Mouse (Mus musculus): ENCODE measurements at regions not wholly inside any gene's neighbourhood (a gene's known extent, or its start where the extent isn't known, plus 50 kb on each side); places are given as distances from the start of the nearest gene placed in this dataset.
A peak's percentile ranks its signal among the peaks of the same experiment; 100 is the strongest.

DNA sequence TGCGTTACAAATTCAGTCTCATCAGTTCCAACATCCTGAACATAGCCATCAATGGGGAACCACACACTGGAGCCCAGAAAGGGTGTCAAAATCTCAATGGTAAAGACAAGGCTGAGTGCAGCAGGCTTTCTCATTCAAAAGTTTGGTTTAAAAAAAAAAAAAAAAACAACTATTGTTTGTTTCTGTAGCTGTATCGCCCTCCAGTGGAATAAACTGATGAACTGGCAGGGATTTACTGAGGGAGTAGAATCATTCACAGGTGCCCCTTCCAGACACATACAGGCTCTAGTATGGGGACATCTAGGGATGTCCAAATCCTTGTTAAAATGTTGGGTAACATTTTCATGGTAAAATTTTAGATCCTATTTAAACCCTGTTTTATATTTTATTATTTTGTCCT is 361.6 kb upstream of the Lmcd1 start:
- DNase-seq: no peak

DNA sequence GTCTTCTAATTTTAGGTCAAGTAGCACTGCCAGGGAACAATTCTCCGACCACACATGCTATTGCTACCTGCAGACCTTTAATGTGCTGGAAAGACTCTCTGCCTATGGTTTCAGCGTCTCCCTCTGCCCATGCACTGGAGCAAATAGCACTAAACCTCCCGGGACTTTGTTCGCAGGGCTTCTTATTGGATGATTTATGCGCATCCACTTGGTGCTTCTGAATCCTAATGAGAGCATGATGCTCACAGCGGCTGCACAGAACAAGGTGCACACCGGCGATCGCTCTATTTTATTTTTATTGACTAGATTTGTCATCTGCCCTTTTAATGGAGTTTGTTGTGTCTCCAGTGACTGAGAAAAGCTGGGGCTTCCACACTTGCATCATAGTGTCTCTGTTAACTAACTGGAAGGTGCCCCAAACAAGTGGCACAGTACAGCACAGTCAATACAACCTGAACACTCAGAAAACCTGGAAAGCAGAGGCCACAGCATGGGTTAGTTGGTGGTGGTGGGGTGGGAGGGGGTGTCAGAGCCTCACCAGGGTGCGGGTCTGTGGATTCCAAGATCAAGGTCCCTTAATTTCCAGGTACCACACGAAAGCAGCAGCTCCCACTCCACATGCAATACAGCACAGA is 359.7 kb upstream of the Lmcd1 start:
- DNase-seq: no peak

DNA sequence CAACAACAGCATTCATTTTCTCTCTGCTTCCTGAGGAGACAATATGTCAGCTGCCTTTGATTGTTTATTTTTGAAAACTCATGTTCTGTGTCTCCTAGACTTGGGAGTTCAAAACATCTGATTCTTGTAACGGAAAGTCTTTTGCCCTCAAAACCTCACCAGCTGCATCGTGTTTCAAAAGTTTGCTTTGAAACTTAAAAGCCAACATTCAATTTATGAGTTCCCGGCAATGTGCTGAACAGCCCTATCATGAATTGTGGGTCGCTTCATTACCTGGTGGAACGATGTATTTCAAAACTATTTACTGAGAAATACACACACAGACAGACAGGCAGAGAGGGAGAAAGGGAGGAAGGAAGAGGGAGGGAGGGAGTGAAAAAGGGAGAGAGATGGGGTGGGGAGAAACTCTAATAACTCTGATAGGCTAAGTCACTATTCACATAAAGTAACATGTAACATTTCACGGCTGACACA is 356.3 kb upstream of the Lmcd1 start:
- DNase-seq: no peak

DNA sequence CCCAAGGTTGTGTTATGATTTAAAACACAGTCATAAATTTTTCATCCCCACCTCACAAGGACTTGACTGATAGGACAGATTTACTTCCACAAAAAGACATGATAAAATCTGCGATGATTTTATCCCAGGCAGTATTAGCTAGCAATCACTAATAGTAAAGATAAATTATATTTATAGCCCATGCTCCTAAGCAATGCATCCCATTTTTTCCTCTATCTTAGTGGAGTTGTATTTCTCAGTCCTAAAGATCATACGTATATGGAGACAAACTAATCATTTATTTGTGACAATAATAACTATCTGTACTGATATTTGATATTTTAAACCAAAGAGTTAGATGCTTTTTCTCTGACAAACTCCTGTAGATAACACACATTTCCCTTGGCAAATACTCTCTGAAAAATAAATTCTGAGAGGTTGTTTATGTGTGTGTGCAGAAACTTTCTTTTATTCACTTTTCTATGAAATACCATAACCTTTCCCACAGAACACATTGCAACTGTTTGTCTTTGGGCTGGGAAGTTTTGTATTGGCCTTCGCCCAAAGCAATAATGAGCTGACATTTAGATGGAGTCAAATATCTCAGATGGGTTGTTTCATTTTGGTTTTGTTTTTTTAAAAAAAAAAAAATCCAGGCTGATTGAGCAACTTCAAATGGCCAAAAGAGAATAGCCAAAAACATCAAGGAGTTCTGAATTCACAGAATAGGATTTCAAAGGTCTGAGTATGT is 355.5 kb upstream of the Lmcd1 start:
- no peak for DNase-seq

DNA sequence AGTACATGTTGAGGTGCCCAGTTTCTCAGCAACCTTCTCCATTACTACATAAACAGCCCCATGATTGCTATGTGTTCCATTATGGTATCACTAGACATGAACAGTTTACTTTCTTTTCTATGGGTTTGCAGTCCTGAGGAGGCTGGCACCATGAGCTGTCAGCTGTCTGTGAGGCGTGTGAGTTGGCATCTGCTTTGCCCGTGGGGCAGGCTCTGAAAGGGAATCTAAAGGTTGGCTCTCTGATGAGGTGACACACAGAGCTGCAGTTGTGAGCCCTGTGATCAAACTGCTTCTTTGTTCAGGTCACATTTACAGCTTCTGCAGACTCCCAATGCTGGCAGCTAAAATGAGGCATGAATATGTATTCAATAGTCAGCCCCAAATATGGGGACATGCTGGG is 341.0 kb upstream of the Lmcd1 start:
- no peak for DNase-seq

DNA sequence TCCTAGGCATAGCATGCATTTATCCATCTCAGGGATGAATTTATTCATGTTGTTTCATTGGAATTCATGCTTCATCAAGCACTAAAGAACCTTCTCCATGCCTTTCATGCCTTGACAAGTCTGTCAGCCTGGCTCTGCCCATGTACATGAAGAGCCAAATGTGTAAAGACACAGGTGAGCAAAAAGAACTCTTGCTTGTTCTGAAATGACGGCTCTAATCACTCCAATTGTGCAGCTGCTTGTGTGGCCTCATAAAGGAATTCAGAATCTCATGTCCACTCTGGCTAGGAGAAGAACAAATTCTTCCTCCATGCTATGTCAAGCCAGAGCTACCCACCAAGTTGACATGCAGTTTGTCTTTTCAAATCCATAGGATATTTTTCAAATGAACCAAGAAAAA is 319.2 kb upstream of the Lmcd1 start:
- DNase-seq: no peak

DNA sequence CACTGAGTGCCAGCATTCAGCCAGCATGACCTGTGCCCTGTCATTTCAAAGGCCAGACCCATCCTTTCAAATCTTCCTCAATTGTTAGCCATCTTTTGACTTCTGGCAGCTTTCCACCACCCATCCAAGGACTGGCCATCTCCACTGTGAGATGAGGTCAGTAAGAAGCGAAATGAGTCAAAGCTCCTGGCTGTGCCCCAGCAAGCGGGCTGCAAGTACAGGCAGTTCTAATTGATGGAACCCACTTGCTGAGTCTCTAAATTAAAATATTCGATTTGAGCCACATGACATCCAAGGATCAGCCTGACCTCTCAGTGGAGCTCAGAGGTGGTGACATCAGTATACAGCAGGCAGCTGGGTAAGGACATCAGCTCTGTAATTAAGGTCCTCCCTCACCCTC is 307.8 kb upstream of the Lmcd1 start:
- no peak for DNase-seq

DNA sequence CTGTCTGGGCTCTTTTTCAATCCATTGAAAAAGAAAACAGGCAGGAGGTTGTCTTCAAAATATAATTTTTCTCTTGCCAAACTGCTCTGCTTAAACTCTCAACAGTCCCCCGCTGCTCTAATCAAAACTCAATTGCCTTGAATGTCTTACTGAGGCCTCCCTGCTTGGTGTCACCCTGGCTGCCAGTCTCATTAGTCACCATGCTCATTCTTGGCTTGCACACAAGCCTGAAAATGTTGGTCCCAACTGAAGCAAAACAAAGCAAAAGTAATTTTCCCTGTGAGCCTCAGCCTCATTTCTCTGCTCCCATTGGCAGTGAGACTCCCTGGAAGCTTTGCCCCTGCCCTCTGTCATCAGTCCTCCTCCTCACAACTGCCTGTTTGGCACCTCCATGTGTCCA is 288.1 kb upstream of the Lmcd1 start:
- DNase-seq: no peak

DNA sequence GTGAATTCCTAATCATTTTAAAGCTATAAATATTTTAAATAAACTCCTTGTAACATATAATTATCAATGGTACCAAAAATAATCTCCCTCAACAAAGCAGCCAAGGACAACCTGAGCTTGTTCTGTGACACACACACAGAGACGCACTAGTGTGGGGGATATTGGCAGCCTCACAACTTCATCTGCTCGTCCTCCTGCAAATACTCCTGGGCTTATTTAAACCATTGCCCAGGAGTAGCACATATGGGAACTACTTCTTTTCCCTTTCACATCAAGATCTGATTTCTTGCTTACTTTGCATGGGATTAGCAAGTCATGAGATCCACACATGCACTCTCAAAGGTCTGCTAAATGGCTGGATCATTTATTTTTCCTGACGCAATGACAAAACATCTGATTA is 277.7 kb upstream of the Lmcd1 start:
- no peak for DNase-seq

DNA sequence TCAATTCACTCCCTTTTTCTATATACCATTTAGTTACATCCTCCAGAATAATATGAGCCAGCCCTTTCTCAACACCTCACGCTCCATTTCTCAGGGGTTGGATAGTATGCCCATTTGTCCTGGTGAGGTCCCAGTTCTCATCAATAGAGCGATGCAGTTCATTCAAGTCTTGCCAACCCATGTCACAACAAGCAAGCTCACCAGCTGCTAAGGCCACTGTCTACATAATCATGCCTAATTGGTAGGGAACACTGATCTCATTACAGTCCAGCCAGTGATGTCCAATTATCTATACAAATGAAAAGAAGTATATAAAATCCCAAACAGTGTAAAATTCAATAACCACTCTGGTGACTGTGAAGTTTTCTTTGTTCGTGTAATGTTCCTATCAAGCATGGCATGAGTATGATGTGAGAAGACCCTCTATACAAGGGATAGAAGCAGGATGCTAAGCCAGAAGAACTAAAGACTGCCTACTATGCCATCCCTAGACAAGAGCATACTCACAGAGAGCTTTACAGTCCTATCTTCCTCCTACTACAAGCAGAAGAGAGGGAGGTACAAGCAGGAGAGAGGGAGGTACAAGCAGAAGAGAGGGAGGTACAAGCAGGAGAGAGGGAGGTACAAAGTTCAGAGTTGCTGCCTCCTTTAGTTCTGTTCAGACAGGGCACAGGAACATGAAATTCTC is 269.6 kb upstream of the Lmcd1 start:
- DNase-seq: no peak

DNA sequence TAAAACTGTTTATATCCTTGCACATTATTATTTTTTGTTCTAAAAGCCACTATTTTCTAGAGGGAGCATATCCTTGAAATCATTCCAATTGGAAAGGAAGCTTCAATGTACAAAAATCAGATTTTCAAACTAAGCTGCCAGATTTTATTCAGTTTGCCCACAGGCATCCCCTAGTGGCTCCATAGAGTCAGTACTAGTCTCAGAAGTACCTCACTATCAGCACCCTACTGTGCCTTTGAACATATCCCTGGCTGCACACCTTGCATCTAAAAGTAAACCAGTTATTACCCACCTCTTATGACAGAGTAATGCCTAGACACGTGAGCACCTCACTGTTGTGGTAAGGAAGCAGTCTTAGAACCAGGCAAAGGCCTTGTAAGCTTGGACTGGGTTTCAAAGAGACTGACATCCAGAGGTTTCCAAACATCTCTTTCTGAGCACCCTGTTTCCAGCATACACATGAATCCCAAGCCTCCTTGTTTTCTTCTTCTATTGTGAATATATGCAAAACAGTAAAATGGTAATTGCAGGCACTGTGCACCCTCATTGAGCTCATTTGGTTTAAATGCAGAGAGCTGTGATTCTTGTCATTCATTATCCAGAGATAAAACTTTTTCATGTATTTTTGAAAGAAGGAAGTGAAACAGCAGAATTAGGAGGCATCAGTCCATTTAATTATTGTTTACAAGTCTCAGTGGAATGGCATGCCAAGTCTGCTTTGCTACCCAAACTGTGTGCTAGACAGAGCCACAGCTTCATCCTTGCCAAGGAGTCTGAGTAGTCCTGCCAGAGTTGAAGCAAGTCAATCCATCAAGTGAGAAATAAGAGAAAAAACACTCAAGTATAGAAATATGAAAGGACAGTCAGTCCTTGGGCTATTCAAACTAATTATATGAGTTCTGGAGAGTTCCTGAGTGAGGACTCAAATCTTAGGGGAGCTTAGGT is 247.0 kb upstream of the Lmcd1 start:
- DNase-seq: no peak

DNA sequence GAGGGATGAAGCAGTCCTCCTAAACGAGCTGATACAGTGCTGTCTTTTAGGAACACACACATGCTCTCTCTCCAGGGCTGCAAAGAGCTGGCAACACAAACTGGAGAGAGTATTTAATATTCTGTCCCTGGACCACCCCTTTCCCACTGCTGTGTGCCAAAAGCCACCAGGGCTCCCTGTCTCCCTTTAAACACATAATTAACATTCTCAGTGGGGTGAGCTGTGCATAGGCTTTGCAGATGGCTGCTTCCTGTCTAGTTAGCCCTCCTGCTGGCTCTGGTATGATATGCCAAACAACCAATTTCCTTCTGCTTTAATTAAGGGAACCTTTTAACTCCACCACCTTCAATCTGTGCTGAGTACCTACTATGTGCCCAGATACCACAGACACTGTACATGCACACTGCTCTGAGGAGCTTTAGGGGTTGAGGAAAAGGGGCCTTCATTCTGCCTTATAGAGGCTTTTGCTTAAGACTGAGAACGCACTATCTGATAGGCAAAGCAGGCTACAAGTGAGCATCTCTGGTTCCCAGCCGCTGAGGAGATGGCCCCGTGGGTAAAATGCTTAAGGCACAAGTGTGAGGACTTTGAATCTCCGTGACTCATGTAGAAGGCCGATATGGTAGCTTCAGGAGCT is 222.9 kb upstream of the Lmcd1 start:
- DNase-seq: no peak

DNA sequence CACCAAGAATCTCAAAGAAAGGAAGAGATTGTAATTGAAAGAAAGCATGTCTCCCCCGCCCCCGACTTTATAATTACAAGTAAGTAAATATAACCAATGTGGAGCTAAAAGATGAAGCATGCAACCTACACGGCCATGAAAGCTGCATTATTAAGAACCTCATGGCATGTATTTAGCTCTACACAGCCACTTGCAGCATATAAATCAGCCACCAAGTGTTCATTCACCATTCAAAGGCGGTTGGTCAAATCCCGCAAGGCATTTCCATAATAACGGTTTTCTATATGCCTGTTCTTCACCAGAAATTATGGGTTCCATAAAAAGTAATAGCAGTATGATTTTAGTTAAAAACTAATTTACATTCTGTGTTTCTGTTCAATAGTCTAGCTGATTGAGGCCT is 221.4 kb upstream of the Lmcd1 start:
- no peak for DNase-seq

DNA sequence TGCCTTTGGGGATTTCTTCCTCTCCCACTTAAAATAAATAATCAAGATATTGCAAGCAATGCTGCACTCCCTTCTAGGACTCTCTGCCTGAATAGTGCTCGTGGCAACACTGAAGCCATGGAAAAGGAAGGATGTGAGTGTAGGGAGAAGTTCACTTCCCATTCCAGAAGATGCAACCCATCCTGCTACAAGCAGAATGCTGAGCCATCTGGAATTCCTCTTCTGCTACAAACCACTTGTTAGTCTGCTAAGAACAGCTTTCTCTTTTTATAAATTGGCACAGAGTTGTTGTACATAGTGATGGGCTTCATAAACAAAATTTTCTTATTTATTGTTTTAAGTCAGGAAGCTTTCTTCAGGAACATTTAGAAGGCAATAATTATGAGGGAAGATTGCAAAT is 215.7 kb upstream of the Lmcd1 start:
- no peak for DNase-seq

DNA sequence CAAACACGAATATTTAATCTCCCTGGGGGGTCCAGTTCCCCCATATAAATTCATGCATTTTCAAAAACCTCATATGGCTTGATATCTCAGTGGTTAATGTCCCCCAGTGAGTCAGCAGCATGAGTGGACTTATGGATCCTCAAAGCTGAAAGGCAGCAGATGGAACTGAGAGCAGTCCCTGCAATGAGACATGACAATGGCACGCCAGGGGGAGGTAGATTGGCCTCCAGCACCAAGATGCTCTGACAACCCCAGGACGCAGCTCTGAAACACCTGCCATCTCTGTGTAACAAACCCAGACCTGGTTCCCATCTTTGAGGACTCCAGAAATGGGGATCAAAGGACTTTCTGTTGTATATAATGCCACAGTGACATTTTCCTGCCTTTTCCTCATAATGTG is 210.6 kb upstream of the Lmcd1 start:
- DNase-seq: no peak

DNA sequence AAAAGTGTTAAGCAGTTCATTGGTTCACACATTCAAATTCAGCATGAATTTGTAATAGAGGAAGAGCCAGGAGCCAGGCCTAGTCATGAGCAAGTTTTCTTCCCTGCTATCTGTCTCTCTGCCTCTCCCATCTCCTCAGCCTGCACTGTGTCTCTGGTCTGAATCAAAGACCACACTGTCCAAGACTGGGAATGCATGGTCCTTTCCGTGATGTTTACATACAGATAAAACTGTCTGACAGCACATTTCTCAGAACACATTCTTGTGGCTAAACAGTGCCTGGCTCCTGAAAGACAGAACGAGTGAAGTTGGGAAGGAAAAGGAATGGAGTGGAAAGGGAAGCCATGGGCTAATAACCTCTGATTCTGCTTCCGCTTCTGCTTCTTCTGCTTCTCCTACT is 183.0 kb upstream of the Lmcd1 start:
- DNase-seq: no peak

DNA sequence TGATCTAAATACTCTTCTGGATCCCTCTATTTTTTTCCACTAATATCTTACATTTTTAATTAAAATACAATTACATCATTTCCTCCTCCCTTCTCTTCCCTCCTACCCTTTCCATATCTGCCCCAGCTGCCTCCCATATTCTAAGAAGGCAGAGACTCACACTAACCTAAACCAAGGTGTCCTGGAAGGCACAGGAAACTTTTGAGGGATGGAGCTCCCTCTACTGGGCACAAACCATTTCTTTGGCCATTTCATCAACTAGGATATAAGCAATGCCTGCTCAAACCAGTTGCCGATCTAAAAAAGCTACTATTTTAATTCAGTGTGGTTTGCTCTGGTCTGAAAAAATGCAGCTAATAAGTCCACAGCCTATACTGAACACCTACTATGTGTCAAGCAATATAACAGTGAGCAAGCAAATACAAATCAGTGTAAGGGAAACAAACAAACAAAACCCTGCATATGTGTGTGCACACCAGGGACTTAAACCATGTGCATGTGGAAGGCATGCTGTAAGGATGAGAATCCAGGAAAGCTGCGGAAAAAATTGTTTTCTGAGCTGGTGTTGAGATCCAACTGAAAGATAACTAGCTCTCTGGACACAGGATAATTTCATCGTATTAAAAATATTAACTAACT is 182.3 kb upstream of the Lmcd1 start:
- DNase-seq: peak; percentile 3

DNA sequence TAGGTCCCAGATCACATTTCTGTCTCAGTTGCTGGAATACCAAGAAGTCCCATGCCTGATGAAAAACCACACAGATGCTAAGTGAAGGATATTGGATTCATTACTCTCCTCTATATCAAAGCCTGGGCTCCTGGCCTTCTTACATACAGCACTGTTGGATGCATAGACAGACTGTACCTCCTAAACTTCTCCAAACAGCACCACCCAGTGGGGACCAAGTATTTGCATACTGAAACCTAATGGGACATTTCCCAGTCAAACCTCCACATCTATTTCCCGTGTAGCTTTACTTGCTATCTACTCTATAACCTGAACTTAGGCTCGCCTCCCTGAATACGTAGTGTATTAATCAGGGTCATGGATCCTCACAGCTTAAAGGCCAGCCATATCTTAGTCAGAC is 180.3 kb upstream of the Lmcd1 start:
- no peak for DNase-seq

DNA sequence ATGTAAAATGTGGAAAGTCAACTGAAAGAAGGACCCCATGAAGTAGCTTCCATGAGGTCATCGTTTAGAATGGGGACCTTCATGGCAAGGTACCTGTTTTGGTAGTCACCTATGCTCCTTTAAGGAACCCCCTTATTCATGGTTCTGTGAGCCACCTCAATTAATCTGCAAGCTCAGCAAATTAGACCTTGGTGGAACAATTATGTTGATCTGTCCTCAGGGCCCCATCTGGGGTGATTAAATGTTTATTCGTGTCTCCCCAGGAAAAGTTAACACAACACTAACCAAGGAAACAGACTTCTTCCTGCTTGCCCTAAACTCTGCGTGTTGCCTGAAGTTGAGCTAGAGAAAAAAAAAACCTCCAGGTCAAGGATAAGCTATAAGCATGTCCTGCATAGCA is 175.9 kb upstream of the Lmcd1 start:
- DNase-seq: no peak

DNA sequence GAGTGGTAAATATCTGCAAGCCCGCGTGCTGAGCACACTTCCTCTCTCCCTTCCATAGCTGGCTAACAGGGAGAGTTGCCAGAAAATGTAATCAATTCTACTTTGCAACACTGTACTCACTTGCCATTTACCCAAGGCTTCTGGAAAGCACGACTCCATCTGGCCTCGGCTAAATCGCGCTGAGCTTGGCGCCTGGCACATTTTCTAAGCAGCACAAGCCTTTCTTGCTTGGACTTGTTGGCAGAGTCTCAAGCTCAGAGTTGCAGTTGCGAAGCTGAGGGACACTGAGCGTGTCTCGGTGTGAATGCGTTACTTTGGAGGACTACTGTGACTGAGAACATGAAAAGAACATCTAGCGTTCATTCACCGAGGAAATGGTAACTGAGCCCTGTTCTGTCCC is 164.9 kb upstream of the Lmcd1 start:
- no peak for DNase-seq

DNA sequence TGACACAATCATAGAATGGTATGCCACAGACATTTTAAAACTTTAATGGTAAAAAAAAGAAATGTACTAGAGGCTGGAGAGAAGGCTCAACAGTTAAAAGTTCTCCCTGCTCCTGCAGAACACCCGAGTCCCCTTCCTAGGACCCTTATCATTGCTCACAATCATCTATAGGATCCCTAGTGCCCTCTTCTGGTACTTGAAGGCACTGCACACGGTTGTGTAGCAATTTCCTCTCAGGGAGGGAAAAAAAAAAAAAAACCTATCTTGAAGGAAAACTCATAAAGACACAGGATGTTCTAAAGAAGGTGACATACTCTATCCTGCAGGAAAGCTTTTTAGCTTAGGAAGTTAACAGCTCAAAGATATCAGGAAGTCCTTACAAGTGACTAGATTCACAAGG is 154.4 kb upstream of the Lmcd1 start:
- DNase-seq: no peak

DNA sequence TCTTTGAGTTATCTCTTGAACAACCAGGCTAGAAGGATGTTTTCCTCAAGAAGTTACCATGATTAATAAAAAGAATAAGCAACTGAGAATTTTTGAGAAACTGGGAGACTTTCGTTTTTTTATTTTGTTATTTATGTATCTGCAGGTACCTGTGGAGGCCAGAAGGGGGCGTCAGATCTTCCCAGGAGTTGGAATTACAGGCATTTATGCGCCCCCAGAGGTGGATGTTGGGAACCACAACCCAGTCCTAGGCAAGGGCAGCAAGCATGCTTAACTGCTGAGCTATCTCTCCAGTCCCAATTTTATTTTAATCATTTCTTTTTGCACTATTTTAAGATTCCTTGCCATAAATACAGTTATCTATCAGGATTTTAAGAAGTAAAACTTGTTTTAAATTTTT is 140.0 kb upstream of the Lmcd1 start:
- DNase-seq: peak; percentile 11
